Mouse (Mus musculus) ES-Bruce4 (cell line): ENCODE results near the gene Tsnax.

Experiments
- CTCF ChIP-seq: IDR thresholded peaks from one replicate; pipeline ENCODE4 v1.8.1; 2011; ENCODE audit warnings: low read depth, low read length
- EP300 ChIP-seq: IDR thresholded peaks from 2 replicates; pipeline ENCODE4 v1.6.1; 2011; ENCODE audit warnings: low read depth, low read length; ENCODE audit not compliant: insufficient read depth

- TF ChIP-seq CTCF: no peak
- TF ChIP-seq EP300: no peak
These were observed 25.9 kb downstream of the Tsnax start for GRCm38 (mm10) chr8:125038731-125039130.
